Mouse (Mus musculus) neural tube, embryonic 14.5 days (tissue): ENCODE measurements around the gene Scmh1. TPM values are rescaled to one million over a fixed set of nuclear protein-coding genes. Genes with fewer than 3 reads are reported as not detected.

Experiments
- ATAC-seq: fragments of 200-750 bp; cut with Nextera tagmentation; 2 replicates; pipeline ENCODE4 v1.8.0; 2017; ENCODE audit warnings: low read depth, mild to moderate bottlenecking, moderate TSS enrichment, moderate library complexity
- H3K27ac ChIP-seq: fragments of 300-500 bp; sonication (generic); 2 replicates; pipeline ENCODE4 v1.5.1; 2014; ENCODE audit warnings: low read depth, mild to moderate bottlenecking, control low read depth, low read length, moderate library complexity, mixed read lengths
- H3K27me3 ChIP-seq: fragments of 300-500 bp; sonication (generic); 2 replicates; pipeline ENCODE4 v1.6.1; 2014; ENCODE audit warnings: low read length; ENCODE audit not compliant: control insufficient read depth, insufficient read depth
- H3K36me3 ChIP-seq: fragments of 300-500 bp; sonication (generic); 2 replicates; pipeline ENCODE4 v1.6.1; 2014; ENCODE audit warnings: low read length, mixed read lengths; ENCODE audit not compliant: control insufficient read depth, insufficient read depth
- H3K4me1 ChIP-seq: fragments of 300-500 bp; sonication (generic); 2 replicates; pipeline ENCODE4 v1.6.1; 2014; ENCODE audit warnings: low read length; ENCODE audit not compliant: control insufficient read depth, insufficient read depth
- H3K4me2 ChIP-seq: fragments of 300-500 bp; sonication (generic); 2 replicates; pipeline ENCODE4 v1.6.1; 2014; ENCODE audit warnings: mild to moderate bottlenecking, low read depth, low read length, control low read depth
- H3K4me3 ChIP-seq: fragments of 300-500 bp; sonication (generic); 2 replicates; pipeline ENCODE4 v1.5.1; 2014; ENCODE audit warnings: low read depth, low read length, control low read depth, mixed read lengths
- H3K9ac ChIP-seq: fragments of 300-500 bp; sonication (generic); replicated peaks from 2 replicates; pipeline ENCODE4 v1.6.1; 2014; ENCODE audit warnings: low read depth, mild to moderate bottlenecking, control low read depth, low read length, mixed read lengths
- H3K9me3 ChIP-seq: fragments of 300-500 bp; sonication (generic); 2 replicates; pipeline ENCODE4 v1.6.1; 2016; ENCODE audit warnings: low read length; ENCODE audit not compliant: control insufficient read depth
- WGBS: fragments of 180-500 bp; shearing (Covaris S2); extraction: QIAGEN DNeasy Blood & Tissue Kit; methylation state at CpG from one replicate; pipeline ENCODE4 v1.1.7; 2014; 5-methylcytosine and 5-hydroxymethylcytosine counted together
- polyA plus RNA-seq: library from polyadenylated mRNA; unstranded; fragments of >200 nt; fragmentation: Nextera tagmentation; extraction: Ambion mirVana; gene quantifications from 2 replicates; pipeline ENCODE4 v1.2.1, GENCODE M21; 2014

The Scmh1 gene
- polyA plus RNA-seq, 1 experiment from 2014 or later = 90.8 TPM

DNA sequence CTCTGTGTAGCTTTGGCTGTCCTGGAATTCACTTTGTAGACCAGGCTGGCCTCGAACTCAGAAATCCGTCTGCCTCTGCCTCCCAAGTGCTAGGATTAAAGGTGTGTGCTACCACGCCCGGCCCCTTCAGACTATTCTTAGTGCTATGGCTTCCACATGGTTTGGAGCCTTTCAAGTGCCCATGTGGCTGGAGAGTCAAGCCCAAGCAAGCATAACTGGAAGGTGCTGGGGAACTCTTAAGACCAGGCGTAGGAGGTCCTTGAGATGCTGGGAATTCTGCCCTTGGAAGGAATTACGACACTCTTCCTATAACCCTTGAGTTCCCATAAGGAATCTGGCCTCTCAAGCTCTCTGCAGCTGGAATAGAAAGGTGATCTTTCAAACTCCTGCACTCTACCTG, 151.5 kb downstream of the Scmh1 start:
- no peak for ATAC-seq
- no peak overlapping the region for H3K4me3 ChIP-seq
- no peaks in the 10 kb centered on the region for H3K9me3 ChIP-seq
- peaks cover 58% of the 10 kb centered on the region for H3K36me3 ChIP-seq
- 94% methylated on average over 6 of the region's 6 CpGs for WGBS
- no peak overlapping the region for H3K9ac ChIP-seq
- H3K4me1 ChIP-seq = no peaks in the 10 kb centered on the region
- no peak overlapping the region for H3K27ac ChIP-seq
- no peaks in the 10 kb centered on the region for H3K27me3 ChIP-seq
- no peak overlapping the region for H3K4me2 ChIP-seq

DNA sequence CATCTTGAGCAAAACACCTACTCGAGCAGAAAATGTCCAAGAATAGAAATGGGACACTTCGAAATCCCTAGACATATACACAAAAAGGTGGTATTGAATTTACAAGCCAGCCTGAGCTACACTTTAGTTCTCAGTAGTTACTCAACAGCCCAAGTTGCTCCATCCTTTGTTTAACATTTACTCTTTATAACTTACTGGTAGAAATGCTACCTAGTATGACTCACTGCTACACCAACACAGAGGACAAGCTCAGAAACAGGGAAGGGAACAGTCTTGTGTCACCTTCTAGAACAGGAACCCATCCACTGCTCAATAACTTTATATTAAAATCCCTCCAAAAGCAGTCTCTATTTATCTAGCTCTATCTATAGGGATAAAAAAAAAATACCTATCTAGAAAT, 160.6 kb downstream of the Scmh1 start:
- no peak for ATAC-seq
- Histone ChIP-seq H3K9ac (no peak overlapping the region), H3K4me3 (no peak overlapping the region), H3K4me2 (no peak overlapping the region), H3K27ac (no peak overlapping the region), H3K36me3 (peaks cover 5% of the 10 kb centered on the region), H3K27me3 (no peaks in the 10 kb centered on the region), H3K4me1 (peaks cover 16% of the 10 kb centered on the region), H3K9me3 (no peaks in the 10 kb centered on the region)
- 55% methylated on average over 2 of the region's 2 CpGs for WGBS

DNA sequence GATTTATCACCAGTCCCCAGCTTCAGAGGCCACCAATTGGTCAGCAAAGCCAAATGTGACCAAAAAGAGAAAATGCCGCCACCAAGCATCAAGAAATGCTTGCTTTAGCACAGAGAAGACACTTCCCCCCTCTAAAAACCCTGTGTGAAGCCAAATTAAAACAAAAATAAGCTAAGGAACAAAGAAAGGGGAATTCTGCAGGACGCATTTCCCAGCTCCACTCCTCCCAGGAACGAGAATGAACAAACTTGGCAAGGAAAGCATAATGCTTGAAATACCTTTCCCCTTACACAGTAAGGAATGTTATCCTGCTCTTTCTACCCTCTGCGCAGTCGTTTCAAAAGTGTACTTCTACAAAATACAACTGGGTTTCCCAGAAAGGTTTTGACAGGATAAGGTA, 162.9 kb downstream of the Scmh1 start:
- ATAC-seq = no peak
- H3K9ac ChIP-seq = no peak overlapping the region
- H3K36me3 ChIP-seq = peaks cover 5% of the 10 kb centered on the region
- 50% methylated on average over 5 of the region's 5 CpGs for WGBS
- no peaks in the 10 kb centered on the region for H3K27me3 ChIP-seq
- H3K4me3 ChIP-seq = no peak overlapping the region
- H3K4me2 ChIP-seq = 0 out of 2 replicates have a peak overlapping the region, but pooled peaks have one; percentile 11
- peaks cover 19% of the 10 kb centered on the region for H3K4me1 ChIP-seq
- no peaks in the 10 kb centered on the region for H3K9me3 ChIP-seq
- no peak overlapping the region for H3K27ac ChIP-seq

DNA sequence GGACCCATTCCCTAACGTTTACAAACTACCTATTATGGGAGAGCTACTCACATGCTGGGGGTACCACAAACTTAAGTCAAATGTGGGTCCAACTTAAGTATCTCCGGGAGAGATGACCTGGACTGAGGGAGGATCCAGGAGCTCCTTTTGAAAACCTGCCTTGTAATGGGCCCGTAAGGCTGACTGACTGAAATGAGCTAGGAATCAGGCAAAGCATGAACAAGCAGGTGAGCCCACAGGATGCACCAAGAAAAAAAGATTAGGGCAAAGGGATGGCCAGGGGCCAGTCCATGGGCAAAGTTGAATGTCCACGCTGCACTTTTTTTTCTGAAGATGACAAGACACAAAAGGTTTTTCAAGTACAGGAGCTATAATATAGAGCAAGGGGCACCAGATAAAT, 163.9 kb downstream of the Scmh1 start:
- Histone ChIP-seq H3K27ac (peak overlapping the region; percentile 93; the same call in 1 of the 2 replicates), H3K27me3 (no peaks in the 10 kb centered on the region), H3K9ac (peak overlapping the region; percentile 94), H3K4me1 (peaks cover 19% of the 10 kb centered on the region), H3K4me2 (peak overlapping the region; percentile 83), H3K4me3 (peak overlapping the region; percentile 77), H3K9me3 (no peaks in the 10 kb centered on the region), H3K36me3 (peaks cover 5% of the 10 kb centered on the region)
- ATAC-seq = no peak
- 5% methylated on average over 4 of the region's 4 CpGs for WGBS

DNA sequence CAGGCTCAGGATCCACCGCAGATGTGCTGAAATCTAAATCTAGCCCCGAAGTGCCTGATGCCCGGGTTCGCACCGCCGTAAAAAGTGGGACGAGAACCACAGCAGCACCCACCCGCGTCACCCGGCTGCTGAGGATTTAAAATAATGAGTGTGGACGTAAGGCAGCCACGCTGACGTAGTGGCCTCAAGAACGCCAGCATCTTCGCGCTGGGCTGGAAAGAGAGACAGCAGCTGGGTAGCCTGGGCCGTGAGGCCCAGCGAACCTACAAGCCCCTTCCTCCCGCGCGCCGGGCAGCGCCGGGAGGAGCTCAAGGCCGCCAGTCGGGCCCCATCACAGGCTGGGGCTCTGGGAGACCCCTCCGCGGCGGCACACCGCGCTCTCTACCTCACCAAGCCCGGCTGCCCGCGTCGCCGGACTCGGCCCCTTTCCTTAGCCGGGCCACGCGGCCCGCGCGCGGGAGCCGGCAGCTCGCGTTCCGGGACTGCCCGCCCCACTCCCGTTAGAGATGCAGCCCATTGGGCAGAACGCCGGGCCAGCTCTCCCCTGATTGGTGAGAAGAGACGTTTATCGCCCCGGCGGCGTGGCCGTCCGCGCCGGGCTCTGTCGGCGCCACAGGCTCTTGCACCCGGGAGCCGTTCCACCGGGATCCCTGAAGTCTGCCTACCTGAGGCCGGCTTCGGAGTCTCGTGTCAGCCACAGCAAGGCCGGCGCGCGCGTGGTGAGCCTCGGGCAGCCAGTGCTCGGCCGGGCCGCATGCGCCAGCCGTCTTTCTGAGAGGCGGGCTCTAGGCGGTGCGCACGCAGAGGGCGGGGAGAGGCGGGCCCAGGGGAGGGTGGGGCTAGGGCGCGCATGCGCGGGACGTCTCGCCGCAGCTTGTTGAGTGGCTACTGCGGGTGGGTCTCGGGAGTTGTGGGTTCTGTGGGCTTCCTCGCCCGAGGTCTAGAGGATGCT, 164.7 kb downstream of the Scmh1 start, which contains the start of gene Ctps:
Gene Ctps, minus strand, starts transcription at position 791 of the 952 bp plus-strand sequence.
- ATAC-seq = peak; percentile 97
- Histone ChIP-seq H3K36me3 (peaks cover under 1% of the 10 kb centered on the region; the same call in 1 of the 2 replicates), H3K27me3 (no peaks in the 10 kb centered on the region), H3K4me1 (peaks cover 19% of the 10 kb centered on the region), H3K27ac (peak within 1 kb of the TSS; percentile 93), H3K4me2 (peak within 1 kb of the TSS; percentile 83), H3K9me3 (no peaks in the 10 kb centered on the region), H3K9ac (peak within 1 kb of the TSS; percentile 94), H3K4me3 (peak within 1 kb of the TSS; percentile 77)
- WGBS = under 1% methylated on average over 93 of the region's 97 CpGs

DNA sequence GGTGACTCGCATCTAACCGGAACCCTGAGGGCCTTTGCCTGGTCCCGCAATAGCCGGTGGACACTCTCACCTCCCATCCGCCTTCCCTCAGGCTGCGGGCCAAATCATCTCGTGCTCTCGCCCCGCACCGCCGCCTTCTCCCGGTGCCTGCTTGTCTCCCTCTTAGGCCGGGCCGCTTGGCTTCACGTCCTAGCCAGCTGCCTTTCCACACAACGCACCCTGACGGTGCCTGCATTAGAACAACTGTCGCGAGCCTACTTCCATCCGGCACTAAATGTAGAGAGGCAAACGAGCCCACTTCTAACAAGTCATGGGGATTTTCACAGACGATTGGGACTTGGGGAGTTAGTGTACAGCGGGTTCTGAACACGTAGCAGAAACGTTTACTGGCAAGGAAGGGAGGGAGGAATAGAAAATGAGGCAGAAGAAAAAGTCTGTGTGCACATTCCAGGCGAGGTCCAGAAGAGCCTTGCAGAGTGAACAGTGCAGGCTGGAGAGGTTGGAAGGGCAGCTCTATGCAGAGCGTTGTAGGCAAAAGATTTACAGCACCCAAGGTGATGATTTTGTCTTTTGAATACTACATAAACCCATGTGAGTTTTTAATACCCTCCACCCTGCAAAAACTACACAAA, 165.5 kb downstream of the Scmh1 start:
- Histone ChIP-seq H3K9me3 (no peaks in the 10 kb centered on the region), H3K4me1 (peaks cover 19% of the 10 kb centered on the region), H3K36me3 (no peaks in the 10 kb centered on the region), H3K9ac (peak overlapping the region; percentile 94), H3K4me3 (peak overlapping the region; percentile 77), H3K4me2 (peak overlapping the region; percentile 83), H3K27ac (peak overlapping the region; percentile 93), H3K27me3 (no peaks in the 10 kb centered on the region)
- ATAC-seq = peak; percentile 75
- WGBS = under 1% methylated on average over 27 of the region's 27 CpGs

DNA sequence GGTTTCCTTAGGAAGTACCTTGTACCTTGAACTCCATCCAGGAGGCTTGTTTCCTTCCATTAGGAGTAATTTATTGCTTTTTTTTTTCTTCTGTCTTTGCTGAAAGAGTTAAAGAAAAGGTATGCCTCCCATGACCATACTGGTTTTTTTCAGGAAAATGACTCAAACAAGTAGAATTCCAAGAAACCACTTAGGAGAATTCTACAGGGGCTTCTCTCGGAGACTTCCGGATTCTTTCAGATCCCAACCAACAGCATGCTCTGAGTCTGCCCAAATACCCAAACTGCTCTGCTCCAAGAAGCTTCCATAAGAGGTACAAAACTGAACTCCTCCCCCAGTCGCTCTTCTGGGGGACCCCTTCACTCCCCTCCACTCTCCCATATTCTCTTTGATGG, 166.0 kb downstream of the Scmh1 start:
- Histone ChIP-seq H3K36me3 (no peaks in the 10 kb centered on the region), H3K9ac (no peak overlapping the region), H3K4me2 (peak overlapping the region; percentile 83), H3K9me3 (no peaks in the 10 kb centered on the region), H3K27ac (peak overlapping the region; percentile 93), H3K4me3 (peak overlapping the region; percentile 77), H3K4me1 (peaks cover 19% of the 10 kb centered on the region), H3K27me3 (no peaks in the 10 kb centered on the region)
- 85% methylated on average over 3 of the region's 3 CpGs for WGBS
- no peak for ATAC-seq

DNA sequence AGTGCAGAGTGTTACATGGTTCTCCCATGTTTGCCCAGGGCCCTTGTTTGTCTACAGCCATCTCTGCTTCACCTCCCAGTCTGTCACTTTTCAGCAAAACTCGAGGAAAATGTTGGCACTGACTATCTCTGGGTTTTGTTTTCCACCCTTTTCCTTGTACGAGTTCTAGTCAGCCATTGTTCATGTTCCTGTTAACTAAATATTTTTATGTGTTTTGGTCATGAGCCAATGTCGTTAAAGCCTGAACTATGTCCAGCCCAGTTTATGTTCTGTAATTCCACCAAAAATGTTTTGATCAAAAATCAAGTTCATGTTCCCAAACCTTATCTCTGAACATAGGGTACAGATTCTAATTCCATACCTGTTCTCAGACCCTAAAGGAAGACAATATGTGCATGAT, 166.6 kb downstream of the Scmh1 start:
- H3K9ac ChIP-seq = no peak overlapping the region
- H3K27me3 ChIP-seq = no peaks in the 10 kb centered on the region
- no peaks in the 10 kb centered on the region for H3K36me3 ChIP-seq
- H3K27ac ChIP-seq = no peak overlapping the region
- no peaks in the 10 kb centered on the region for H3K9me3 ChIP-seq
- H3K4me1 ChIP-seq = peaks cover 19% of the 10 kb centered on the region
- no peak overlapping the region for H3K4me2 ChIP-seq
- no peak for ATAC-seq
- H3K4me3 ChIP-seq = no peak overlapping the region
- 74% methylated on average over 3 of the region's 3 CpGs for whole genome bisulfite sequencing
